Mouse (Mus musculus) A20 (cell line): ENCODE results near the gene Gm4869.

ENCODE experiments used
- DNase-seq: peaks from one replicate; pipeline ENCODE4 v3.0.0-alpha.2; 2011; ENCODE audit warnings: low read depth, low spot score

The Gm4869 gene

GRCm38 (mm10) chr5:140464943-140465342 is 19.5 kb downstream of the Gm4869 start:
- DNase-seq = no peak

GRCm38 (mm10) chr5:140472336-140472735 is 26.9 kb downstream of the Gm4869 start:
- DNase-seq = peak; percentile 71

GRCm38 (mm10) chr5:140481458-140481857 is 36.0 kb downstream of the Gm4869 start:
- DNase-seq = no peak

- no peak for DNase-seq
These were observed 45.7 kb downstream of the Gm4869 start for GRCm38 (mm10) chr5:140491142-140491541.

- no peak for DNase-seq
These were observed 47.3 kb downstream of the Gm4869 start for GRCm38 (mm10) chr5:140492684-140493233.

- DNase-seq = no peak
These were observed 52.7 kb downstream of the Gm4869 start for GRCm38 (mm10) chr5:140498176-140498575.

- DNase-seq = no peak
These were observed 55.3 kb downstream of the Gm4869 start for GRCm38 (mm10) chr5:140500736-140501135.

- peak; percentile 89 for DNase-seq
These were observed 56.8 kb downstream of the Gm4869 start for GRCm38 (mm10) chr5:140501982-140502836.

GRCm38 (mm10) chr5:140502925-140503324 is 57.5 kb downstream of the Gm4869 start:
- peak; percentile 53 for DNase-seq

GRCm38 (mm10) chr5:140505208-140505780 is 59.8 kb downstream of the Gm4869 start, which contains the start of gene Chst12:
Gene Chst12, plus strand, starts transcription at chr5:140505550.
- peak; percentile 100 for DNase-seq

GRCm38 (mm10) chr5:140506096-140506794 is 60.8 kb downstream of the Gm4869 start:
- DNase-seq = peak; percentile 54

GRCm38 (mm10) chr5:140507466-140508208 is 62.2 kb downstream of the Gm4869 start:
- peak; percentile 26 for DNase-seq

- peak; percentile 83 for DNase-seq
These were observed 63.2 kb downstream of the Gm4869 start for GRCm38 (mm10) chr5:140508686-140509085.

- DNase-seq = peak; percentile 75
These were observed 63.8 kb downstream of the Gm4869 start for GRCm38 (mm10) chr5:140509204-140509603.

GRCm38 (mm10) chr5:140510012-140511000 is 64.9 kb downstream of the Gm4869 start:
- DNase-seq = peak; percentile 64

- DNase-seq = peak; percentile 81
These were observed 68.5 kb downstream of the Gm4869 start for GRCm38 (mm10) chr5:140513921-140514320.

- DNase-seq = no peak
These were observed 69.5 kb downstream of the Gm4869 start for GRCm38 (mm10) chr5:140514799-140515486.

GRCm38 (mm10) chr5:140517159-140517920 is 71.9 kb downstream of the Gm4869 start:
- DNase-seq = no peak

- DNase-seq = no peak
These were observed 72.4 kb downstream of the Gm4869 start for GRCm38 (mm10) chr5:140517921-140518230.
